Mouse (Mus musculus): ENCODE results near the gene Hoxd9. TPM values are rescaled to one million over a fixed set of nuclear protein-coding genes. Genes with fewer than 3 reads are reported as not detected.

The Hoxd9 gene
- polyA plus RNA-seq, 1 experiment from 2014 or later = 0.41 TPM

DNA sequence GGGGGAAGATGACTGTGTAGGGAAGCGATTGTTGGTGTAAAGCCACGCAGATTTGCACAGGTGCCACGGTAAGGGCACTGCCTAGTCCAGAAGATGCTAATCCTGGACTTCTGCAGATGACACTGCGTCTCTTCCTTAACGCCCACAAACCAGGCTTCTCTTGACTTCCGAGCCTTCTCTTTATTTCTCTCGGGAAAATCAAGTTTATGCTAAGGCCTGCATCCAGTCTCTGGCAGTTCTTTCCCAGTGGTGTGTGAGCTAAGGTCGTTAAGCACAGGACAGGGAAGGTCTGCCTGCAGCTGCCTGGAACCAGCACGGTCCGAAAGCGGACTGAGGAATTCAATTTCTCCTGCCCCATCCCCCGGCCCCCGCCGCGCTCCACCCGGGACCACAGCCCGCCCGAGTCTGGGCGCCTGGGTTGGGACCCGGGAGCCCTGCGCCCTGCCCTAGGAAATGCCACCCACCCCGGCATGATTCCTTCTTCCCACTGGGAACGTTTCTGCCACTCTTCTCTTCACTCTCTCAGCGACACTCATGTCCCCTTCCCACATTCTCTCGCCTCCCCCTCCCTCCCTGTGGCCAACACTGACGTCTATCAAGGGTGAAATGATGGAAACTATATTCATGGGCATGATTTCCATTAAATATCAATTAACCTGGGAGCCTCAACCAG lies 6.3 kb downstream of the Hoxd9 start:
- Histone ChIP-seq H3K9me3 (ENCODE audit: control insufficient read depth, low read depth, low read length) (no peaks in the 10 kb centered on the region), H3K4me3 (ENCODE audit: low read depth, low read length) (no peak overlapping the region), H3K4me2 (replicated peaks; ENCODE audit: low read depth, low read length) (no peak overlapping the region), H3K27me3 (ENCODE audit: control insufficient read depth, insufficient read depth, low read length) (peaks cover 65% of the 10 kb centered on the region), H3K36me3 (ENCODE audit: control insufficient read depth, insufficient read depth, low read length) (no peaks in the 10 kb centered on the region), H3K9ac (replicated peaks; ENCODE audit: low read depth, low read length) (no peak overlapping the region), H3K27ac (ENCODE audit: low read length) (no peak overlapping the region), H3K4me1 (ENCODE audit: control insufficient read depth, insufficient read depth, low read length) (peaks cover 6% of the 10 kb centered on the region; the same call in 1 of the 2 replicates)
- no peak for ATAC-seq (ENCODE audit: insufficient number of reproducible peaks, insufficient read depth, low FRiP score, low read depth)
- WGBS = 4% methylated on average over 26 of the region's 26 CpGs

DNA sequence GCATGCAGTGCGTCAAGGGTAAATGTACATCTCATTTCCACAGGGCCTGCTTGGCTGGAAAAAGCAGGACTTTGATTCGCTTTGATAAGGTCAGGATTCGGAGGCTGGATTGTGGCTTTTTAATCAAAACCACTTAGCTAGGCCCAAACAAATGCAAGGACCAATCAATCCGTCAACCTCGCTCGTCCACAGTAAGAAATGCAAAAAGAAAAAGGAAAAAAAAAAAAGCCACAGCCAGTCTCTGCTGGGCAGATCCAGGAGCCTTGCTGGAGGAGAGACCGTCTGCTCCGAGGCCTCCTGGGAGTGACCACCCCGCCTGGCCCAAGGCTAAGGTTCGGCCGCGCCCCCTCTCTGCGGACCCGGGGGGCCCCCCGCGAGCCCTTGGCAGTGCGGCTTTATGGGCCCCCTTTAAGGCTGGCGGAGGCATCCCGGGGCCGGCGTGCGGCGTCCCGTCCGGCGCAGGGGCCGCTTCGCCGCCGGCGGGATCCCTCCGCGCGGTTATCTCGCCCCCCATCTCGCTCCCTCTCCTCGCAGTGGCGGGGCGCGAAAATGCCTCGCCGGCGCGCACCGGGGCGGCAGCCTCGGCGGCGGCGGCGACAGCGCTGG lies 7.0 kb downstream of the Hoxd9 start, which contains the start of gene Hoxd8:
TSS of gene Hoxd8 (plus strand) at position 223 of the 606 bp plus-strand sequence.
- peaks cover 70% of the 10 kb centered on the region for H3K27me3 ChIP-seq (ENCODE audit: control insufficient read depth, insufficient read depth, low read length)
- no peaks in the 10 kb centered on the region for H3K9me3 ChIP-seq (ENCODE audit: control insufficient read depth, low read depth, low read length)
- H3K9ac ChIP-seq (replicated peaks; ENCODE audit: low read depth, low read length) = peak within 1 kb of the TSS; percentile 21; the same call in 1 of the 2 replicates
- peak within 1 kb of the TSS; percentile 33 for H3K4me3 ChIP-seq (ENCODE audit: low read depth, low read length)
- 2% methylated on average over 39 of the region's 52 CpGs for WGBS
- no peaks in the 10 kb centered on the region for H3K36me3 ChIP-seq (ENCODE audit: control insufficient read depth, insufficient read depth, low read length)
- ATAC-seq (ENCODE audit: insufficient number of reproducible peaks, insufficient read depth, low FRiP score, low read depth) = no peak
- H3K27ac ChIP-seq (ENCODE audit: low read length) = no peak within 1 kb of the TSS
- peaks cover 6% of the 10 kb centered on the region; the same call in 1 of the 2 replicates for H3K4me1 ChIP-seq (ENCODE audit: control insufficient read depth, insufficient read depth, low read length)
- peak within 1 kb of the TSS; percentile 60 for H3K4me2 ChIP-seq (replicated peaks; ENCODE audit: low read depth, low read length)

DNA sequence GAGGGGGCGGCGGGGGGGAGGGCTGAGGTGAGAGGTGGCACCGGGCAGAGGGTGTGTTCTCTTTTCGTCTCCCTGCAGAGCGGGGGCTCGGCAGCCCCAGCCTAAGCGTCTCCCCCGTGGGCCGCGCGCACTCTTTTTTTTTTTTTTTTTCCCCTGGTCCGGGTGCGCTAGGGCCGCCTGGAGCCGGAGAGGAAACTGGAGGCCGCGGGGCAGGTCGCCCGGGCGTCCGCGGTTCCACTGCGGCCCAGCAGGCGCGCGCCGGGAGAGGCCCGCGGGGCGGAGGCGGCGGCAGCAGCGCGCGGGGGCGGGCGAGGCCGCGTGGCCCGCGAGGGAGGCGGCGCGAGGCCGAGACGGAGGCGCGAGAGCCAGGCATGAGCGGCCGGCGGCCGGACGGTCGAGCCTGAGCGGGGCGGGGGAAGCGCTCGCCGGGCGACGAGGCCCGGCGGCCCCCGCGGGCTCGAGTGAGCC lies 7.5 kb downstream of the Hoxd9 start:
- peak; percentile 46; the same call in 1 of the 2 replicates for ATAC-seq (ENCODE audit: insufficient number of reproducible peaks, insufficient read depth, low FRiP score, low read depth)
- Histone ChIP-seq H3K36me3 (ENCODE audit: control insufficient read depth, insufficient read depth, low read length) (no peaks in the 10 kb centered on the region), H3K27me3 (ENCODE audit: control insufficient read depth, insufficient read depth, low read length) (peaks cover 70% of the 10 kb centered on the region), H3K4me3 (ENCODE audit: low read depth, low read length) (peak overlapping the region; percentile 33), H3K4me2 (replicated peaks; ENCODE audit: low read depth, low read length) (peak overlapping the region; percentile 60), H3K4me1 (ENCODE audit: control insufficient read depth, insufficient read depth, low read length) (peaks cover 6% of the 10 kb centered on the region; the same call in 1 of the 2 replicates), H3K9ac (replicated peaks; ENCODE audit: low read depth, low read length) (peak overlapping the region; percentile 21; the same call in 1 of the 2 replicates), H3K27ac (ENCODE audit: low read length) (no peak overlapping the region), H3K9me3 (ENCODE audit: control insufficient read depth, low read depth, low read length) (no peaks in the 10 kb centered on the region)
- under 1% methylated on average over 40 of the region's 66 CpGs for WGBS

DNA sequence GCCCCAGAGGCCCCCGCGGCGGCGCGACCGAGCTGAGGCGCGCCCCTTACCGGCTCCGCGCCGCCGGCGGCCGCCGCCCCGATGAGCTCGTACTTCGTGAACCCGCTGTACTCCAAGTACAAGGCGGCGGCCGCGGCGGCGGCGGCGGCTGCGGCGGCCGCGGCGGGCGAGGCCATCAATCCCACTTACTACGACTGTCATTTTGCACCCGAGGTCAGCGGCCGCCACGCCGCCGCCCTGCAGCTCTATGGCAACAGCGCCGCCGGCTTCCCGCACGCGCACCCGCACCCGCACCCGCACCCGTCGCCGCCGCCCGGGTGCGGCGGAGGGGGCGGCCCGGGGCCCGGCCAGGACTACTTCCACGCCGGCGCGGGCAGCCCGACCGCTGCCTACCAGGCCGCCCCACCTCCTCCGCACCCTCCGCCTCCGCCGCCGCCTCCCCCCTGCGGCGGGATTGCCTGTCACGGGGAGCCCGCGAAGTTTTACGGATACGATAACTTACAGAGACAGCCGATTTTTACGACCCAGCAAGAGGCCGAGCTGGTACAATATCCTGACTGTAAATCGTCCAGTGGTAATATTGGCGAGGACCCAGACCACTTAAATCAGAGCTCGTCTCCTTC lies 8.1 kb downstream of the Hoxd9 start:
- Histone ChIP-seq H3K27me3 (ENCODE audit: control insufficient read depth, insufficient read depth, low read length) (peaks cover 70% of the 10 kb centered on the region), H3K4me2 (replicated peaks; ENCODE audit: low read depth, low read length) (peak overlapping the region; percentile 60), H3K4me3 (ENCODE audit: low read depth, low read length) (peak overlapping the region; percentile 33), H3K4me1 (ENCODE audit: control insufficient read depth, insufficient read depth, low read length) (peaks cover 6% of the 10 kb centered on the region; the same call in 1 of the 2 replicates), H3K27ac (ENCODE audit: low read length) (no peak overlapping the region), H3K36me3 (ENCODE audit: control insufficient read depth, insufficient read depth, low read length) (no peaks in the 10 kb centered on the region), H3K9me3 (ENCODE audit: control insufficient read depth, low read depth, low read length) (no peaks in the 10 kb centered on the region), H3K9ac (replicated peaks; ENCODE audit: low read depth, low read length) (peak overlapping the region; percentile 21; the same call in 1 of the 2 replicates)
- under 1% methylated on average over 44 of the region's 85 CpGs for WGBS
- no peak for ATAC-seq (ENCODE audit: insufficient number of reproducible peaks, insufficient read depth, low FRiP score, low read depth)

DNA sequence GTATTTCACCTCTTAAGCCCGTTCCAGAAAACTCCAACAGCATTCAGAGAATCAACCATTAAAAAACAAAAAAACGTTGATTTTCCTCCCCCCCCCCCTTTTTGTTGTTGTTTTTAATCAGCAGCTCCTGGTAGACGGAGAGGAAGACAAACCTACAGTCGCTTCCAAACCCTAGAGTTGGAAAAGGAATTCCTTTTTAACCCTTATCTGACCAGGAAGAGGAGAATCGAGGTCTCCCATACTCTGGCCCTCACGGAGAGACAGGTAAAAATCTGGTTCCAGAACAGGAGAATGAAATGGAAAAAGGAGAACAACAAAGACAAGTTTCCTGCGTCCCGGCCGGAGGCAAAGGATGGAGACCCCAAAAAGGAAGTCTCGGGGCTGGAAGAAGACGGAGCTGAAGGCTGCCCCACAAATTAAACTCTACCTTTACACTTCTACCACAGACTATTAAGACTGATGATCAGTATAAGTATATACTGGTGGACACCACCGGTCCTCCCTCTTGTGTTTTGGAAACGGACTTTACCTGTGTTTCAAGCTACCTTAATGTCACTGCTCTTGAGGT lies 8.9 kb downstream of the Hoxd9 start:
- Histone ChIP-seq H3K9ac (replicated peaks; ENCODE audit: low read depth, low read length) (no peak overlapping the region), H3K4me3 (ENCODE audit: low read depth, low read length) (no peak overlapping the region; the same call in 1 of the 2 replicates), H3K4me2 (replicated peaks; ENCODE audit: low read depth, low read length) (no peak overlapping the region), H3K36me3 (ENCODE audit: control insufficient read depth, insufficient read depth, low read length) (no peaks in the 10 kb centered on the region), H3K4me1 (ENCODE audit: control insufficient read depth, insufficient read depth, low read length) (peaks cover 6% of the 10 kb centered on the region; the same call in 1 of the 2 replicates), H3K9me3 (ENCODE audit: control insufficient read depth, low read depth, low read length) (no peaks in the 10 kb centered on the region), H3K27ac (ENCODE audit: low read length) (no peak overlapping the region), H3K27me3 (ENCODE audit: control insufficient read depth, insufficient read depth, low read length) (peaks cover 64% of the 10 kb centered on the region)
- WGBS = 4% methylated on average over 13 of the region's 13 CpGs
- no peak for ATAC-seq (ENCODE audit: insufficient number of reproducible peaks, insufficient read depth, low FRiP score, low read depth)

DNA sequence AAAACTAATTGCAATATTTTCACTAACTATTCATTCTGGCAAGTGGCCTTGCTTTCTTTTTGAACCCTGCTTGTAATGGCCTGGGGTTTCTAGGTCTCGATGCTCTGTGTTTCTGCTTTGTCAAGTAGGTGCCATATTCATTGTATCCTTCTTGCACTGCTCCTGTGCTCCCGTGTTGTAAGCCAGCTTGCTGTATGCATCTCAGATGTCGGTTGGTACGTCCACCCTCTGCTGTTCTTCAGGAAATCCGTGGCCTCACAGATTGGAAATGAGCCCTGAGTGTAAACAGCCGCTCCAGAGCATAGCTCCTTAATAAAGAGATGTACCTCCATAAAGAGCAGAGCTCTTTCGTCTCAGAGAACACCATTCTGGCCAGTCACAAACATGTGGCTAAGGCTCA lies 10.1 kb downstream of the Hoxd9 start:
- Histone ChIP-seq H3K9ac (replicated peaks; ENCODE audit: low read depth, low read length) (no peak overlapping the region), H3K4me1 (ENCODE audit: control insufficient read depth, insufficient read depth, low read length) (peaks cover 6% of the 10 kb centered on the region; the same call in 1 of the 2 replicates), H3K27me3 (ENCODE audit: control insufficient read depth, insufficient read depth, low read length) (peaks cover 75% of the 10 kb centered on the region), H3K4me3 (ENCODE audit: low read depth, low read length) (no peak overlapping the region), H3K9me3 (ENCODE audit: control insufficient read depth, low read depth, low read length) (no peaks in the 10 kb centered on the region), H3K36me3 (ENCODE audit: control insufficient read depth, insufficient read depth, low read length) (no peaks in the 10 kb centered on the region), H3K27ac (ENCODE audit: low read length) (no peak overlapping the region), H3K4me2 (replicated peaks; ENCODE audit: low read depth, low read length) (no peak overlapping the region)
- 24% methylated on average over 7 of the region's 7 CpGs for WGBS
- no peak for ATAC-seq (ENCODE audit: insufficient number of reproducible peaks, insufficient read depth, low FRiP score, low read depth)

DNA sequence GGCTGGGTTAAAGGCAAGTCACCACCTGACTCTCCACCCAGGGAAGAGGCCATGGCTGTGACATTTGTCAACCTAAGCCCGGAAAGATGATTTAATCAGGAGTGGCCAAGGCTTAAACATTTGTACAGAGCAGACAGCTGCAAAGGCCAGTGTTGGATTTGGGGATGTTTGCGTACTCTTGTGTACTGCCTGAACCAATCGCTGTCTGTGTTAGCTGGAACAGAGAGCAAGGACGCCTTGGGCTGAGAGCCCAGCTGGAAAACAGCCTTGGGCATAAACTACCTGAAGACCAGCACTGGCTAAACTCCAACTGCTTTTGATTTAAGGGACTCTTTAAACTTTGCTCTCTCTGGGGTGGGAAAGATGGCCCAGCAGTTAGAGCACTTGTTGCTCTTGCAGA lies 11.1 kb downstream of the Hoxd9 start:
- Histone ChIP-seq H3K4me1 (ENCODE audit: control insufficient read depth, insufficient read depth, low read length) (peaks cover 6% of the 10 kb centered on the region; the same call in 1 of the 2 replicates), H3K27ac (ENCODE audit: low read length) (no peak overlapping the region), H3K4me3 (ENCODE audit: low read depth, low read length) (no peak overlapping the region), H3K9ac (replicated peaks; ENCODE audit: low read depth, low read length) (no peak overlapping the region), H3K4me2 (replicated peaks; ENCODE audit: low read depth, low read length) (no peak overlapping the region), H3K27me3 (ENCODE audit: control insufficient read depth, insufficient read depth, low read length) (peaks cover 72% of the 10 kb centered on the region), H3K9me3 (ENCODE audit: control insufficient read depth, low read depth, low read length) (no peaks in the 10 kb centered on the region), H3K36me3 (ENCODE audit: control insufficient read depth, insufficient read depth, low read length) (no peaks in the 10 kb centered on the region)
- no peak for ATAC-seq (ENCODE audit: insufficient number of reproducible peaks, insufficient read depth, low FRiP score, low read depth)
- 21% methylated on average over 4 of the region's 4 CpGs for WGBS

All from stomach, embryonic 14.5 days (tissue).